ENCODE assay signal across 22 mouse cellular contexts in genomic region chr5:122689153-122689552, GRCm38 (mm10). TPM values are rescaled to one million over a fixed set of nuclear protein-coding genes. Genes with fewer than 3 reads are reported as not detected.
DNase-seq lines count a peak whose midpoint lies in the region; TF ChIP-seq lines count a peak whose summit lies in the region.
"Had no signal": no experiment of that assay in that cellular context is flagged by ENCODE, and none has a peak within 500 bp of the region (broad histone marks: within the 10 kb centered on the region; RNA-seq: fewer than 3 reads in every experiment).

No protein-coding gene starts in this region.

- no peaks in the 10 kb centered on the region for H3K36me3 ChIP-seq in small intestine, adult 2 months (ENCODE audit: control insufficient read depth, insufficient read depth, low read length)
- H3K36me3 ChIP-seq: embryonic facial prominence, embryonic 13.5 days; embryonic facial prominence, embryonic 15.5 days; forebrain, embryonic 10.5 days; forebrain, embryonic 12.5 days; G1E had no signal

- 65% methylated on average over 7 of the region's 7 CpGs for whole genome bisulfite sequencing in small intestine, adult 2 months

- no peak for TF ChIP-seq POLR2A in small intestine, adult 2 months (IDR thresholded peaks at IDR 0.05; ENCODE audit: low read depth, low read length)

- H3K4me1 ChIP-seq in small intestine, adult 2 months (ENCODE audit: control insufficient read depth, insufficient read depth, insufficient read length, low read length): peaks cover 17% of the 10 kb centered on the region

- no peak for TF ChIP-seq CTCF in small intestine, adult 2 months (IDR thresholded peaks at IDR 0.05; ENCODE audit: extremely low read depth, insufficient read length, insufficient replicate concordance, low read depth, low read length)

- H3K27ac ChIP-seq in small intestine, adult 2 months (ENCODE audit: insufficient read depth, low read depth, low read length): peak overlapping the region; percentile 40
- H3K27ac ChIP-seq: embryonic facial prominence, embryonic 13.5 days; embryonic facial prominence, embryonic 15.5 days; forebrain, embryonic 10.5 days; forebrain, embryonic 12.5 days had no signal

- no peaks in the 10 kb centered on the region for H3K27me3 ChIP-seq in small intestine, adult 2 months (ENCODE audit: control insufficient read depth, insufficient read depth, low read length)
- H3K27me3 ChIP-seq: embryonic facial prominence, embryonic 13.5 days; embryonic facial prominence, embryonic 15.5 days; forebrain, embryonic 12.5 days had no signal

- no peak overlapping the region for H3K4me3 ChIP-seq in small intestine, adult 2 months (ENCODE audit: low read depth, low read length)
- H3K4me3 ChIP-seq: embryonic facial prominence, embryonic 13.5 days; embryonic facial prominence, embryonic 15.5 days; erythroblast, embryonic 14.5 days; forebrain, embryonic 10.5 days; forebrain, embryonic 12.5 days had no signal

- DNase-seq in heart, adult 11 months: peak; percentile 48
- no peak for DNase-seq in heart, adult 18-20 months
- no peak for DNase-seq in Muller cell, postnatal 12 days (ENCODE audit: inconsistent ontology term)
- DNase-seq in gastrocnemius, adult 8-10 months (ENCODE audit: low spot score in 2 of 2): no peak
- DNase-seq: adrenal gland, adult 2 months; adrenal gland, postnatal 10 days; adrenal gland, postnatal 25 days; B cell, adult 2 months; cerebellum, adult 11 months; cerebellum, adult 18-20 months; cerebellum, adult 8-10 months; cerebellum, adult 9-11 months; cerebellum, postnatal 14 days; cerebellum, postnatal 36 days; embryo, embryonic 11 days had no signal

RNA-seq across cellular contexts. Expression of gene P2rx4, which starts 18.2 kb away (rescaled TPM):
- total RNA-seq in heart, adult 18-20 months (2021): 10 to 100 TPM; 21.4 to 21.5 TPM
- polyA plus RNA-seq in small intestine, adult 2 months (2012; rRNA removed): 26.6 and 61.9 TPM in 2 replicates
- 1 to 10 TPM; 2.0 to 3.5 (median 2.9) TPM for total RNA-seq in gastrocnemius, adult 8-10 months (2022)

RNA-seq across cellular contexts. Expression of gene P2rx7, which starts 45.4 kb away (rescaled TPM):
- 1 to 10 TPM; 2.9 to 3.1 TPM for total RNA-seq in heart, adult 18-20 months (2021)
- polyA plus RNA-seq in small intestine, adult 2 months (2012; rRNA removed): 12.0 and 24.3 TPM in 2 replicates
- 1 to 10 TPM in 2 of 4 experiments, under 1 TPM in 2; 0.92 to 1.5 (median 1.1) TPM for total RNA-seq in gastrocnemius, adult 8-10 months (2022)
- polyA plus RNA-seq: erythroblast, embryonic 14.5 days had no signal

Comparison
In these comparisons a context has a peak if more than half of its experiments do, and no peak if none do; other contexts are left out.
1. RNA of gene P2rx4, which starts 18.2 kb away (total RNA-seq): 21.4 to 21.5 TPM in heart, adult 18-20 months; 2.0 to 3.5 TPM in gastrocnemius, adult 8-10 months; every median in the first group is over 4 times any median in the second.